Mouse (Mus musculus) forebrain, embryonic 16.5 days (tissue): ENCODE results near the gene Fstl1. TPM values are rescaled to one million over a fixed set of nuclear protein-coding genes. Genes with fewer than 3 reads are reported as not detected.

Experiments
- ATAC-seq: fragments of 200-750 bp; cut with Nextera tagmentation; 2 replicates; pipeline ENCODE4 v1.8.0; 2017; ENCODE audit warnings: mild to moderate bottlenecking, moderate library complexity
- H3K27ac ChIP-seq: fragments of 300-500 bp; sonication (generic); 2 replicates; pipeline ENCODE4 v1.5.1; 2014; ENCODE audit warnings: low read length, control low read depth
- H3K27me3 ChIP-seq: fragments of 300-500 bp; sonication (generic); replicated peaks from 2 replicates; pipeline ENCODE4 v1.6.1; 2014; ENCODE audit warnings: low read length; ENCODE audit not compliant: control insufficient read depth, insufficient read depth
- H3K36me3 ChIP-seq: fragments of 300-500 bp; sonication (generic); 2 replicates; pipeline ENCODE4 v1.6.1; 2014; ENCODE audit not compliant: control insufficient read depth, insufficient read depth
- H3K4me1 ChIP-seq: fragments of 300-500 bp; sonication (generic); replicated peaks from 2 replicates; pipeline ENCODE4 v1.6.1; 2014; ENCODE audit warnings: low read length; ENCODE audit not compliant: control insufficient read depth, insufficient read depth
- H3K4me2 ChIP-seq: fragments of 300-500 bp; sonication (generic); 2 replicates; pipeline ENCODE4 v1.6.1; 2014; ENCODE audit warnings: mild to moderate bottlenecking, low read length, control low read depth
- H3K4me3 ChIP-seq: fragments of 300-500 bp; sonication (generic); replicated peaks from 2 replicates; pipeline ENCODE4 v1.5.1; 2014; ENCODE audit warnings: mild to moderate bottlenecking, low read length, control low read depth
- H3K9ac ChIP-seq: fragments of 300-500 bp; sonication (generic); replicated peaks from 2 replicates; pipeline ENCODE4 v1.6.1; 2014; ENCODE audit warnings: low read depth, low read length, control low read depth
- H3K9me3 ChIP-seq: fragments of 300-500 bp; sonication (generic); 2 replicates; pipeline ENCODE4 v1.6.1; 2016; ENCODE audit warnings: low read length; ENCODE audit not compliant: control insufficient read depth
- WGBS: fragments of 180-500 bp; shearing (Covaris S2); extraction: QIAGEN DNeasy Blood & Tissue Kit; methylation state at CpG from one replicate; pipeline ENCODE4 v1.1.7; 2014; 5-methylcytosine and 5-hydroxymethylcytosine counted together
- polyA plus RNA-seq: library from polyadenylated mRNA; unstranded; fragments of >200 nt; fragmentation: Nextera tagmentation; extraction: Ambion mirVana; gene quantifications from 2 replicates; pipeline ENCODE4 v1.2.1, GENCODE M21; 2015

The Fstl1 gene
- polyA plus RNA-seq, 1 experiment from 2014 or later: 75.6 TPM

- Histone ChIP-seq H3K4me1 (no peaks in the 10 kb centered on the region), H3K36me3 (no peaks in the 10 kb centered on the region), H3K27me3 (no peaks in the 10 kb centered on the region), H3K27ac (no peak overlapping the region), H3K9me3 (no peaks in the 10 kb centered on the region), H3K4me2 (no peak overlapping the region), H3K4me3 (no peak overlapping the region), H3K9ac (no peak overlapping the region)
- no peak for ATAC-seq
- WGBS: 93% methylated on average over 2 of the region's 2 CpGs
Measured at GRCm38 (mm10) chr16:37842439-37842838, 65.8 kb downstream of the Fstl1 start.

- no peaks in the 10 kb centered on the region for H3K36me3 ChIP-seq
- 94% methylated on average over 12 of the region's 12 CpGs for WGBS
- ATAC-seq: no peak
Measured at GRCm38 (mm10) chr16:37843740-37844139, 67.1 kb downstream of the Fstl1 start.

GRCm38 (mm10) chr16:37845202-37845925, 68.7 kb downstream of the Fstl1 start:
- Histone ChIP-seq H3K9me3 (no peaks in the 10 kb centered on the region), H3K4me3 (no peak overlapping the region), H3K4me2 (no peak overlapping the region), H3K36me3 (no peaks in the 10 kb centered on the region), H3K9ac (no peak overlapping the region), H3K4me1 (no peaks in the 10 kb centered on the region), H3K27me3 (no peaks in the 10 kb centered on the region), H3K27ac (no peak overlapping the region)
- no peak for ATAC-seq
- WGBS: 90% methylated on average over 7 of the region's 7 CpGs

More at GRCm38 (mm10) chr16:37843740-37844139, 67.1 kb downstream of the Fstl1 start:
- H3K4me1 ChIP-seq: no peaks in the 10 kb centered on the region
- H3K27me3 ChIP-seq: no peaks in the 10 kb centered on the region
- H3K9ac ChIP-seq: no peak overlapping the region
- no peak overlapping the region for H3K4me2 ChIP-seq
- no peaks in the 10 kb centered on the region for H3K9me3 ChIP-seq
- no peak overlapping the region for H3K4me3 ChIP-seq
- no peak overlapping the region for H3K27ac ChIP-seq

GRCm38 (mm10) chr16:37847081-37847480, 70.4 kb downstream of the Fstl1 start:
- no peaks in the 10 kb centered on the region for H3K4me1 ChIP-seq
- no peaks in the 10 kb centered on the region for H3K27me3 ChIP-seq
- H3K4me3 ChIP-seq: no peak overlapping the region
- no peaks in the 10 kb centered on the region for H3K36me3 ChIP-seq
- no peak overlapping the region for H3K4me2 ChIP-seq
- no peak for ATAC-seq
- no peak overlapping the region for H3K9ac ChIP-seq
- 90% methylated on average over 3 of the region's 3 CpGs for WGBS
- H3K27ac ChIP-seq: no peak overlapping the region
- H3K9me3 ChIP-seq: no peaks in the 10 kb centered on the region

- Histone ChIP-seq H3K9me3 (no peaks in the 10 kb centered on the region), H3K36me3 (no peaks in the 10 kb centered on the region), H3K4me2 (no peak overlapping the region), H3K27me3 (no peaks in the 10 kb centered on the region), H3K4me1 (no peaks in the 10 kb centered on the region), H3K9ac (no peak overlapping the region), H3K27ac (no peak overlapping the region), H3K4me3 (no peak overlapping the region)
- ATAC-seq: no peak
- WGBS: 74% methylated on average over 5 of the region's 5 CpGs
Measured at GRCm38 (mm10) chr16:37851366-37851765, 74.7 kb downstream of the Fstl1 start.

GRCm38 (mm10) chr16:37853279-37853678, 76.6 kb downstream of the Fstl1 start:
- 0 out of 2 replicates have a peak, but pooled peaks have one; percentile 15 for ATAC-seq
- H3K4me2 ChIP-seq: no peak overlapping the region
- no peaks in the 10 kb centered on the region for H3K9me3 ChIP-seq
- no peaks in the 10 kb centered on the region for H3K27me3 ChIP-seq
- no peak overlapping the region for H3K9ac ChIP-seq
- no peaks in the 10 kb centered on the region for H3K36me3 ChIP-seq
- H3K4me1 ChIP-seq: no peaks in the 10 kb centered on the region
- H3K27ac ChIP-seq: no peak overlapping the region
- 56% methylated on average over 9 of the region's 9 CpGs for WGBS
- no peak overlapping the region for H3K4me3 ChIP-seq

GRCm38 (mm10) chr16:37854054-37854453, 77.4 kb downstream of the Fstl1 start:
- H3K4me1 ChIP-seq: no peaks in the 10 kb centered on the region
- ATAC-seq: no peak
- H3K4me2 ChIP-seq: no peak overlapping the region
- no peaks in the 10 kb centered on the region for H3K9me3 ChIP-seq
- H3K36me3 ChIP-seq: no peaks in the 10 kb centered on the region
- no peak overlapping the region for H3K9ac ChIP-seq
- H3K27ac ChIP-seq: no peak overlapping the region
- H3K4me3 ChIP-seq: no peak overlapping the region
- WGBS: 71% methylated on average over 14 of the region's 14 CpGs
- H3K27me3 ChIP-seq: no peaks in the 10 kb centered on the region

- H3K4me2 ChIP-seq: no peak overlapping the region
- H3K4me3 ChIP-seq: no peak overlapping the region
- 81% methylated on average over 5 of the region's 5 CpGs for WGBS
- H3K9me3 ChIP-seq: no peaks in the 10 kb centered on the region
- no peak overlapping the region for H3K9ac ChIP-seq
- no peaks in the 10 kb centered on the region for H3K36me3 ChIP-seq
- no peak overlapping the region for H3K27ac ChIP-seq
- no peaks in the 10 kb centered on the region for H3K4me1 ChIP-seq
- H3K27me3 ChIP-seq: no peaks in the 10 kb centered on the region
- ATAC-seq: no peak
Measured at GRCm38 (mm10) chr16:37854593-37854992, 77.9 kb downstream of the Fstl1 start.

GRCm38 (mm10) chr16:37855583-37855982, 78.9 kb downstream of the Fstl1 start:
- H3K4me3 ChIP-seq: no peak overlapping the region
- no peaks in the 10 kb centered on the region for H3K27me3 ChIP-seq
- 84% methylated on average over 8 of the region's 8 CpGs for WGBS
- no peak for ATAC-seq
- H3K36me3 ChIP-seq: no peaks in the 10 kb centered on the region
- H3K9me3 ChIP-seq: no peaks in the 10 kb centered on the region
- no peaks in the 10 kb centered on the region for H3K4me1 ChIP-seq
- H3K9ac ChIP-seq: no peak overlapping the region
- no peak overlapping the region for H3K27ac ChIP-seq
- H3K4me2 ChIP-seq: no peak overlapping the region

GRCm38 (mm10) chr16:37856327-37856726, 79.7 kb downstream of the Fstl1 start:
- WGBS: 77% methylated on average over 3 of the region's 3 CpGs
- Histone ChIP-seq H3K4me1 (no peaks in the 10 kb centered on the region), H3K4me3 (no peak overlapping the region), H3K9ac (no peak overlapping the region), H3K9me3 (no peaks in the 10 kb centered on the region), H3K4me2 (no peak overlapping the region), H3K36me3 (no peaks in the 10 kb centered on the region), H3K27me3 (no peaks in the 10 kb centered on the region), H3K27ac (no peak overlapping the region)
- no peak for ATAC-seq
